Mouse (Mus musculus): ENCODE measurements around the gene Palld. TPM values are rescaled to one million over a fixed set of nuclear protein-coding genes. Genes with fewer than 3 reads are reported as not detected.

Palld gene
- total RNA-seq, 2 experiments from 2014 or later: 116 to 127 TPM

DNA sequence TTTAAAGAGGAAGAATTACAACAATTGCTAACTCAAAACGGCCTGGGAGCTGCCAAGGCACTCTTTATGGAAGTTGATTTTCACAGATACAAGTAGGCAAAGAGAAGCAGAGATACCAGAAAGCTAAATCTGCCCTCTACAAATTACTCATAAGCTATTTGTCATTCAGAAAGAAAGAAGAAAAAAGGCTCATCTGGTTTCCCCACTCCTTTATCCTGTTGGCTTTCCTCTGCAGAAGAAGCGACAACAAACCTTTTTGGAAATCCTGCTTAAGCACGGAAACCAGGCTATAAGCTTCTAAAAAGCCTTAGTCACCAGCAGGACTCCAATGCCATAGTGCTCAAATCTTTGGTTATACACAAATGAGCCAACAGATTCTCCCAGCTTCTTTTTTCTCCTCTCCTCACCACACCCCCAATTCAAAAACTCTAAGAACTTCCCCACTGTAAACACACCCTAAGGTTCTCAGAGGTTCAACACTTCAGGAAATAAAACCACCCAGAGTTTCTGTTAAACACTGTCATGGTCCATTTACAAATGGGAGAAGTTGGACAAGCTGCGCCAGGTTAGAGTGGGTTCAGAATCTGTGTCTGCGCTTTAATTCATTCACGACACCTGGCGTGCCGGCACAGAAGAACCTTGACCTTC lies 349.6 kb downstream of the Palld start:
- intact Hi-C loops (cut with DNase I; ENCODE audit: low total_unique reads): no loop called here

DNA sequence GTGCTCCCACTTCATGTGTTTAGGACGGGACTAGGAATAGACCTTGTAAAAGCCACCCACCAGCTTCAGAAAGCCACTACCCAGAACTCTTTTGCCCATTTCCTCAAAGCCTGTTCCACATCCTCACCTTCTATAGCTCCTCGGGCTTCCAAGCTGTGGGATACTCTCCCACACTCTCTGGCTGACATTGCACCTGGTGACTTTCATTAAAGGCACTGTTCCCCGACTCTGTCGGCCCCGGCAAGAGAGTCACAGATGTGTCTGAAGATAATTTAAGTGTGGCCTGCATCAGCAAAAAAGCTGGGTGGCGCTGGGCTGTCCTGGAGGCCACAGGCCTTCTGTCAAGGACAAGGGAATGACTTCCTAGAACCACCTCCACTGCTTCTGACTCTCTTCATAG lies 350.3 kb downstream of the Palld start:
- no peak for DNase-seq
- intact Hi-C loops (cut with DNase I; ENCODE audit: low total_unique reads): no loop called here

More for the DNA sequence above, 349.6 kb downstream of the Palld start:
- DNase-seq: no peak

DNA sequence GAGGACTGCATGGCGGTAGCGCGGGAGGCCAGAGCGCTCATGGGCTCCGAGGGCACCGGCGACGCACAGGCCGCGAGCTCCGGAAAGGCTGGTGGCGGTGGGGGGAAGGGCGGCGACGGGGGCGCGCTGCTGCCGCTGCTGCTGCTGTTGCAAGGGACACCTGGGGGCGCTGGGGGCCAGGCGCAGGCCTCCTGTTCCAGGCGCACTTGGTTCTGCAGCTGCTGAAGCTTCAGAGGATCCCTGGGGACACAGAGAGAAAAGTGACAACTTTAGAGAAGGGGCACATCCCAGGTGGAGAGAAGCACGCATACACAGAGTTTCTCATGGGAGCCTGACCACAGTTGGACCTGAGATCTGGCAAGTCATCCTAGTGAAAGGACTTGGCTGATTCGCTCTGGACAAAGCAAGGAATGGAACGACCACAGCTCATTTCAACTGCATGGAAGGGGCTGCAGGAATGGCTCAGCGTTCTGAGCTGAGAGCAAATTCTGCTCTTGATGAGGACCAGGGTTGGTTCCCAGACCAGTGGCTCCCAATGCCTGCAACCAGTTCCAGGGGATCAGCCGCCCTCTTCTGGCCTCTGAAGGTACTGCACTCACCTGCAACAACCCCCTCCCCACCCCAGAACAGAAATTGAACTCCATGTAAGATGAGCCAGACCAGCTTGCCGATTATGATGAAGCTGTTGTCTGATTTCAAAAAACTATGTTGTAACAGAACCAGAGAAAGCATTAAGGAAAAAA lies 352.3 kb downstream of the Palld start:
- intact Hi-C loops (cut with DNase I; ENCODE audit: low total_unique reads): no loop called here
- peak; percentile 10 for DNase-seq

DNA sequence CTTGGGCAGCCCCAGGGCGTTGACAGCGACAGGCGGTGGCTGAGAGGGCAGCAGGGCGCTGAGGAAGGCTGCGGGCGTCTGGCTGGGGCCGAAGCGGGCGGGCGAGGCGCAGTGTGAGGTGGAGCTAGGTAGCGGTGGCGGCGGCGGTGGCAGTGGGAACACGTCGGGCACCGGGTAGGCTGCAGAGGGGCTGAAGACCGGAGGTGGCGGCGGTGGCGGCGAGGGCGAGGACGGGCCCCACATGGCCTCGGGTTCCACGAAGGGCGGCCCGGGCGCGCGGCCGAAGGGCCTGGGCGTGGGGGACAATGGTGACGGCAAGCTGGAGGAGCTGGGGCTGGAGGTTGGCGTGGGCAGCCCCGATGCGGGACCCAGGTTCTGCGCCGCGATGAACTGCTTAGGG lies 352.9 kb downstream of the Palld start:
- DNase-seq: peak; percentile 11
- intact Hi-C loops (cut with DNase I; ENCODE audit: low total_unique reads): loop anchor here (10.0 kb wide), 2 partner anchors 115 to 145 kb away; no protein-coding TSS in a partner anchor

DNA sequence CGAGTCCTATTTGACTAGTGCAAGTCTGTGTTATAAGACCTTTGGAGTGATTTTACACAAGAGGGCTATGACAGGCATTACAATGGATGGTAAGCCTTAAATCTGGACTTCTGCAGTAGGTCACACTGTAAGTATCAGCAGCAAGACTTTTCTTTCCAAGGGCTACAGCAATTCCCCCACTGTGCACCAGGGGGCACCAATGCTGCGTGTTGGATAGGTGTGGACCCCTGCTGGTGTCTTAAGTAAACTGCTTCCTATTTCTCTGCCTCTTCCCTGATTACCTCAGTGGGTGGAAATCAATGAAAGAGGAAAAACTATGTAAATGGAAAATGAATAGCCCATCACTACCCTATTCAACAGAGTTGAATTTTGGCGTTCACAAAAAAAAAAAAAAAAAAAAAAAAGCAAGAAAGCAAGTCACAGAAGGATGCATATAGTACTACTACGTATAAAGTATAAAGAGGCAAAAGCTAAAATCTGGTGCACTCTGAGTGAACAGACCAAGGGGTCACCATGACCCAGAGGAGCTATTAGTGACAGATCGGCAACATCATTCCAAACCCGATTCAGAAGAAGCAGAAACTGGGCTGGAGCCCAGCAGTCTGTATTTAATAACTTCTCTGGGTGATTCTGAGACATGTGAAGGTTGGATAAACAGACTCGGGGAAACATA lies 362.5 kb downstream of the Palld start:
- intact Hi-C loops (cut with DNase I; ENCODE audit: low total_unique reads): loop anchor here (5.0 to 10.0 kb wide), 3 partner anchors 125 to 337 kb away; no protein-coding TSS in a partner anchor

DNA sequence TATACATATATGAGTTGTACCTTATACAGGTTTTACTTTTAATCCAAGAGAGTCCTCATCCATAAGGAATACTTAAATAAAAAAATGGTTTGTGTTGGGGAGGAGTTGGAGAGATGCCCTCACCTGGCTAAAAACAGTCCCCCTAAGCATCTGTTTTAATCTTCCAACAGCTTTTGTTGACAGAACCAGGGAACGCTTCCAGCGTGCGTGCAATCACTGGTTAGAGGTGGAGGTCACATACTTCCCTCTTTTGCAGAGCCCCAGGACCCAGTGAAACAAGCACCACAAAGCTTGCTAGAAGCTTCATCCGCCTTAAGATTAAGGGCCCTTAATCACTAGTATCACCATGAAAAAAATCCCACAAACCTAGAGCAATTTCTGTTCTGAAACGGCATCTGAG lies 365.0 kb downstream of the Palld start:
- intact Hi-C loops (cut with DNase I; ENCODE audit: low total_unique reads): no loop called here
- no peak for DNase-seq

More for the DNA sequence above, 362.5 kb downstream of the Palld start:
- DNase-seq: peak; percentile 82

DNA sequence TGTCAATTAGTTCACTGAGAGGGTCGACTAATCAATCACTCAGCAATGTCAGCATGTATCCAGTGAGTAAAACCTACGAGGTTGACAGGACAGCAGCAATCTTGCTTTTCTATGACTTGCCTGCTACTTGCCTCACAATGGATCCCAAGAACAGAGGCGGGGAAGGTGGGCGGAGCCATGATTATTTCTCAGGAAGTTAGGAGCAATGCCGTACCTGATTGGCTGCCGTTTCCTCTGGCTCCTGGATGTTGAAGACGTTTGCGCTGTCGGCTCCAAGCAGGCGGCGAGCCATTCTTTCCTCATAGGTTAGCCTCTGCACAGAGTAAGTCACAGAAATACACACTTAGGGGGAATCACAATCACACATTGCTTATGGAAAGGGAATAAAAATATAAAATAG lies 367.0 kb downstream of the Palld start:
- no peak for DNase-seq
- intact Hi-C loops (cut with DNase I; ENCODE audit: low total_unique reads): no loop called here

DNA sequence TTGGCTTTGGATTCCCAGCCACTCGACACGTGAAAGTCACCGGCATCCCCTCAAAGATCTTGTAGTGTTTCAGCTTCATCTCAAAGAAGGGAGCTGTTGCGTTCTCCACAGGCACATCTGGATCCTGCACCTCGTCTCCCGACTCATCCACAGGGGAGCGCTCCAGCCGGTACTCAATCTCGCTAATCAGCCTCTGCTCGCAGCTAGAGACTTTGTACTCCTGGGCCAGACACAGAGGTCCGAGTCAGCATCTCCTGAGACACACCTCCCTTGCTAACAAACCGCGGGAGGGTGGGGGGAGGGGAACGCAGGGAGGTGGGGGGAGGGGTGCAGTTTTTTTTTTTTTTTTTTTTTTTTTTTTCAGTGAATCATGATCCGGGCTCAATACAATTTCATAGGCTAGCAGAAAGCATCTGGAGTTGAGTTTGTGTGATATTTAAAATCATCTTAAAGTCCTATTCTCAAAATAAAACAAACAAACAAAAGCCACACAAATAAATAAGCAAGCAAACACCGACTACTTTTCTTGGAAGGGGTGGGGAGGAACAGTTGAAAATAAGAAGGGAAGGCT lies 369.0 kb downstream of the Palld start:
- no peak for DNase-seq
- intact Hi-C loops (cut with DNase I; ENCODE audit: low total_unique reads): no loop called here

DNA sequence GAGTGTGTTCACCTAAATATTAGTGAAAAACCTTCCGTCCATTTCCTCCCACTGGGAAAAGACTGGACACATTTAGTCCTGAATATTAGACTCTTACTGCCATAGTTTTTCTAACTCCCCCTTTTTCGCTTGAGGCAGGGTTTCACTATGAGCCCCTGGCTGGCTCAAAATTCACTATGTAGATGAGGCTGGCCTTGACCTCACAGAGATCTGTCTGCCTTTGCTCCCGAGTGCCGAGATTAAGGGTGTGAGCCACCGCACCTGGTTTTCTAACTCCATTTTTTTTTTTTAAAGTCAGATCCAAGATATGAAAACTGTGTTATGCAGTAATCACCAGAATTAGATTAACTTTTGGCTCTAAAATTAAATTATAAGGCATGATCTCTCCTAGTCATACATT lies 369.7 kb downstream of the Palld start:
- intact Hi-C loops (cut with DNase I; ENCODE audit: low total_unique reads): no loop called here
- DNase-seq: no peak

DNA sequence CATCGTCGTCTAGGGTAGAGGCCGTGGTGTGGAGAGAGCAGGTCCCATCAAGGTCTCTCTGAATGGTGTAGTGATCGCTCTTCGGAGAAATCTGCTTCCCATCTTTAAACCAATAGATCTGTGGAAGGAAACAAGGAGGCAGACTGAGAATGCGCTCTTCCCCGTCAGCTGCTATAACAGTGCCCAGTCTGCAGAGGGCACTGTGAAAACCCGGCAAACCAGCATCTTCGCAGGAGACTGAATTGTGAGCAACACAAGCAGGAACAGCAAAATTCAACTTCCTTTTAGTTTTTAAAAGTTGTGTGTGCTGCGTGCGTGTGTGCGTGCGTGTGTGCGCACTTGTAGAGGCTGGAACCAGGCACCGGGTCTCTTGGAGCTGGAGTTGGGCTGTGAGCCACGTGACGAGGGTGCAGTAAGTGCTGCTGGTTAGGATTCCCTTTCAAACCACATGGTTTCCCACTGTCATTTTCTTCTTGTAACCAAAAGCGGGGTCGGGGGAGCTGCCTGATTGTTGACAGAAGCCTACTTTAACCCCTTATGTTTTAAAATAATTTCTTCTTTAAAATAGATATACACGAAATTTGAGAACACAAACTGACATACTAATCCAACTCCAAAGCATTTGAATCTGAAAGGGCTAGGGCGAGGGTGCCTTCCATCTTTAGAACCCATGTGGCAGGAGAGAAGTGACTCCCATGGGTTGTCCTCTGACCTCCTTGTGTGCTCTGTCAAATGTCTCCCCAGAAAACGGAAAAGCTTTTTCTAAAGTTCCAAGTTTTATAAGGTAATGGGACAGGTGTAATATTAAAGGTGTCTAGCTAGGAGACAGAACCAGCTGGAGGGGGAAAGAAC lies 370.3 kb downstream of the Palld start:
- intact Hi-C loops (cut with DNase I; ENCODE audit: low total_unique reads): no loop called here
- no peak for DNase-seq

DNA sequence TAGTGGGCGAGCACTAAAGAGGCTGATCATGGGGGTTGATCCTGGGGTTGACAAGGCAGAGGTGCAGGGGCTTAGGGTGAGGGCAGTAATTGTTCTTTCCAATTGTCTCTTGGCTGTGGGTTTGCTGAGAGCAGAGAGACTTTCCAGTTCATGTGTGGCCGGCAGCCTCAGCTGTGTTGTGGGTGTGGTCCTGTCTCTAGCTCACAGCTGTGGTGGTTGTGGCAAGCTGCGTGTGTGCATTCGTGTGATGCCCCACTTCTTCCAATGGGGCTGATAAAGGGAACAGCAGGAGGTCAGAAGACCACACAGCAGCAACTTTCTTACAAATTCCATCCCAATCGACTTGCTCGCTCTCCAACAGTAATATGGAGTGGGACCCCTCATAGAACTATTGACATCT lies 373.8 kb downstream of the Palld start:
- intact Hi-C loops (cut with DNase I; ENCODE audit: low total_unique reads): no loop called here

DNA sequence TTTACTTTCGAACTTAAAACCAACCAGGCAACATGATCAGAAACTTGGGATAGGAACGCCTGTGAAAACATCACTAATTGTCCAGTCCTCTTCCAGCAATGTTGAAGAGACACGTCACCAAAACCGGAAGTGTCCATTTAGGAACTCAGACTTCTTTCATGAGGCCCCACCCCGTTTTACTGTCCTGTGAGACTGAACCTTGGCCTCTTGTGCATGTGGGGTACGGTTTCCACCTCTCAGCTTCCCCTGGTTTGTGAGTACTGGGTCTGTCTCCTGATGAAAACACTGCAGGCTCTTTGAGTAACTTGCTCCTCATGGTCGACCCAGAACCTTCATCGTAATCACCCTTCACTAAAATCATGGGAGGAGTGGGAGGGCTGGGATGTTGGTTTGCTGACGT lies 374.3 kb downstream of the Palld start:
- intact Hi-C loops (cut with DNase I; ENCODE audit: low total_unique reads): no loop called here
- no peak for DNase-seq

More for the DNA sequence above, 373.8 kb downstream of the Palld start:
- DNase-seq: peak; percentile 23

DNA sequence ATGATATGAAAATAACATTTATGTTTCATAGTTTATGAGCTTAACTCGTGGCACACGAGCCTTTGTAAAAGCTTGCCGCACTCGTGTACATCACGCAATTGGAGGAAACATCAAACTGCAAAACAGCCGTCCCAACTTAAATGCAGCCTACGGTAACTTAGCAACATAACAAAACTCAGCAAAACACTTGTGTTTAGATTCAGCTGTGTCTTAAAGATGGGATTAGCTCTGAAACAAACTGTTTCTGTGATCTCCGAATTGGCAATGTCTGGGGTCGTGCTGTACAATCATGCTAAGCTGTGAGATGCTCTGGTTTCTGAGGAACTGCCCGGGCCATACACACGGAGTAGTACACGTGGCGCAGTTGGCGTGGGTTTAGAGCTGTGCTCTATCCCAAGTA lies 375.5 kb downstream of the Palld start:
- DNase-seq: no peak
- intact Hi-C loops (cut with DNase I; ENCODE audit: low total_unique reads): no loop called here

DNA sequence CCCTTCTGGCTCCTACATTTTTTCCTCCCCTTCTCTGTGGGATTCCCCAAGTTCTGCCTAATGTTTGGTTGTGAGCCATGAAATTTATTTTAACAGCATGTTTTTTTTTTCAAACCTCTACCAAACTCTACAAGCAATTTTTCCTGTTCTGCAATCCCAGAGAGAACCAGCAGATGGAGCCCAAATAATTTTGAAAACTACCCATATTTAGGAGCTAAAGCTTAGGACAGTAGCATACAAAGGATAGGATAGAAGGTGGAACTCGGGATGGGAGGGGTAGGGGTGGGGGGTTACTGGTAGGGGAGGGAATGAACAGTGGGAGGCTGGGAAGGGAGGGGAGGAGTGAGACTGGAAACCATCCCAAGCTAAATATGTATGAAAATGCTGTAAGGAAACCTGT lies 380.4 kb downstream of the Palld start:
- intact Hi-C loops (cut with DNase I; ENCODE audit: low total_unique reads): no loop called here

DNA sequence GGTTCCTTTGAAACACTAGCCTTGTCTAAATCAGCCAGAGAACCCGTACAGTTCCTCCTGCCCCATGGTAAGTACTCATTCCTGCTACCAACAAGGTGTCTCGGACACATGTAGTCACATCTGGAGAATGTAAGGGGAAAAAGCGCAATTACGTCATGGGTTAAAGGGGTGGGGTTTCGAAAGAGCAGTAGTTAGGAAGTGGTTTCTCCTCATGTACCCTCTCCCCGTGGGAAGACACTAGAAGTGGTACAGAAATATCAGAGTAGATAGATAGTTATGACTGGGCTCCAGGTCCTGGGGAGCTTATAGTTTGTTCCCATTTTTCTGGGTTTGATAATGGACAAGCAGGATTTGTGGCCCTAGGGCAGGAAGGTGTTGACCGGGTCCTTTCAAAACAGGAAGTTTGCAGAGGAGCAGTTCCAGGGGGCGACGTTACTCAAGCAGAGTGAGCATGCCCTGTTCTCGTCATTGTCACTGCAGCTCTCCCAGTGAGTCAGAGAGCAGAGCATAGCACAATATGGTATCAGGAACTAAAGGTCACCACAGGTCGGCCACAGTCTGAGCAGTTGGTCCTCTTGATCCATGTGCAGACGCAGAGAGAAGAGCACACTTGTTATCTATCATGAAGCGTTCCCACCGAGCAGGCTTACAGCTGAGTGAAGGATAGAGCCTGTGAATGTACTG lies 384.8 kb downstream of the Palld start:
- intact Hi-C loops (cut with DNase I; ENCODE audit: low total_unique reads): no loop called here

More for the DNA sequence above, 380.4 kb downstream of the Palld start:
- no peak for DNase-seq

DNA sequence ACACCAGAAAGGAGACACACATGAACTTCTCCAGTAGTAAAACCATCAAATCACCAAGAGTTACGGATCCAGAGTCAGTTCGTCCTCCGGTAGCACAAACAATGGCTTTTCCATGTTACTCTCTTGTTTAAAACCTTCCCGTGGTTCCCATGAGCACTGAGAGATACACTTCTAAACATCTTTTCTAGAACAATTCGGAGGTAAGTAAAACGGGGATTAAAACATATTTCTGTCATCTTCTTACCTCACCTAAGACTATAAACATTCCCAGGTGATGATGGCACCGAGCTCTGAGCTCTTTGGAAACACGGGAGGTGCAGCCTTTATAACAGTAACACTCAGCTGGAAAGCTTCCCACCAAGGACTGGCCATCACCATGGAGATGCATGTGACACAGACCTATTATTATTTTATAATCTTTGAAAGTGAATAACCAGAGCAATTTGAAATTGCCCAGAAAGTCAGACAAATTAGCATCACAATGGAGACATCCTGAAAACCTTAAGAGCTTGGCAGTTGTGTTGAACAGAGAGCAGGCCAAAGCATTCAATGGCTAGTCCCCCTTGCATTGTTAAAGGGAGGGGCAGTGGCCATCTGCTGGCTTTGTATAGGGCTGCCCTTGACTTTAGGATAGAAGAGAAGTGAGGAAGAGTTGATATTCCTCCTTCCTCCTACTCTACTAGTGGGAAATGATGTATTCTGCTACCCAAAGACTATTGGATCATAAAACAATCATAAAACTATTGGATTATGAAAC lies 385.6 kb downstream of the Palld start:
- intact Hi-C loops (cut with DNase I; ENCODE audit: low total_unique reads): no loop called here
- DNase-seq: no peak

More for the DNA sequence above, 384.8 kb downstream of the Palld start:
- DNase-seq: no peak

DNA sequence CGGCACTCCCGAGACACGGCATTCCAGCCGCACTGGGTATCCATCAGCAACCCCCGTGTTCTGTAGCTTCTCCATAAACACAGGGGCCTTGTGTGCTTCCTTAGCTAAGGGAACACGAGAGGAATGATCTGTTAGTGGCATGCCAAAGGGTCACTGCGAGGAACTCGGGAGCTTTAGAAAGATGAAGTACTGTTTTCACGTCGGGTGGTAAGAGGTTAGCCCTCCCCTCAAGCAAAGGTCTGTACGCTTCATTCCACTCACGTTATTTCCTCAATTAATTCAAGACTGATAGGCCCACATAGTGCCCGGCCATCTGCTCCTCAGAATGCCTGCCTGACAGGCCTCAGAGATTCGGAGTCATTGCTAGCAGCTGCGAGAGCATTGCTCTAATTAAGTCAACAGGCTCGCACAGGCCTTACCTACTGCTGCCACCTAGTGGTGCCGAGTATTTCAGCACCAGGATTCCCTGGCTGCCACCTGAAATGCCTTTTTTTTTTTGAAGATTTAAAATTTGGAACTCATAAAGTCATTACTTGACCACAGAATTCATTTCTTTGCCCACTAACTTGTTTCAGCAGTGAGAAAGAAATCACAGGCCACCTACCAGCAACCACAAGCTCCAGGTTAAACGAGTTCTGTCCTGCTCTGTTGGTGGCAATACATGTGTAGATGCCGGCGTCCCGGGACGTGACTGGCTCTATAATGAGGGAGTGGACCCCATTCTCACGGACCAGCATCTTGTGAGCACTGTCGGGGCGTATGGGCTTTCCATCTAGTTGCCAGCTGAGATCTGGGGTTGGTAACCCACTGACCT lies 386.4 kb downstream of the Palld start:
- intact Hi-C loops (cut with DNase I; ENCODE audit: low total_unique reads): no loop called here

More for the DNA sequence above, 386.4 kb downstream of the Palld start:
- peak; percentile 73 for DNase-seq
